Mouse (Mus musculus) thymus, postnatal 36 days (tissue): ENCODE results near the gene Rdh9.
"Not testable (repeated sequence)": the region's sequence is repeated elsewhere in the genome, so short reads cannot be mapped to it uniquely, and the experiment has no call there.

Experiments used
- DNase-seq, 2 experiments: peaks; one replicate each; pipeline ENCODE4 v3.0.0; 2022; ENCODE audit warnings: mixed read lengths in 2 of 2

The Rdh9 gene

DNA sequence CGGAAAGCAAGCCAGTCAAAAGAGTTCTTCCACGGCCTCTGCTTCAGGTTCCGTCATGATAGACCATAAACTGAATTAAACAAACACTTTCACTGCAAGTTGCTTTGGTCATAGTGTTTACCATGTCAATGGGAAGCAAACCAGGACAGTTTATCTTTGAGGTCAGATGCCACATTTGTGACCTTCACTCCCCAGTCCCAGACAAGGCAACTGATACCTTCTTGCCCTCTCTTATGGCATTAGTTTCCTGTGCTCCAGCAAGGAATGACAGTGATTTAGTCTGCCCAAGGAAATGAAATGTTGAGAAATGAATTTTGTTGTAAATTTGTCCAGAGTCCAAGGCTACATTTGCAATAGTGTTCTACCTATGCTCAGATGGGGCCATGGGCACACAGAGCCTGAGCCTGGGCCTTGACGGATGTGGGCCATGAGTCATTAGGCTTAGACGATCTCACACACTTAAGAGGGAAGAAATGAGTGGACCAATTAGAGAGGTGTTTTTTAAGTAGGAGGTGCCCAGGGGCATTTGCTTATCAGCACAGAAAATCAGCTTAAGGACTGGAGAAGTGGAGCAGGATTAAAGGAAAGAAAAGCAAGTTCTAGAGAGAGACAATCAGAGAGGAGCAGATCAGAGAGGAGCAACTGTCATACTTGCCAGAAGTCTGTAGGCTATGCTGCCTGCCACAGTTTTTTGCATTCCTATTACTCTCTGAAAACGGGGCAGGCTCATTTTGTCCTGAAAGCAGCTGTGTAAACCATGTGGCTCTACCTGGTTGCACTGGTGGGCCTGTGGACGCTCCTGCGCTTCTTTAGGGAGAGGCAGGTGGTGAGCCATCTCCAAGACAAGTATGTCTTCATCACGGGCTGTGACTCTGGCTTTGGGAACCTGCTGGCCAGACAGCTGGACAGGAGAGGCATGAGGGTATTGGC, 16.7 kb upstream of the Rdh9 start, which contains the start of the genes Rdh1 and Rdh16f1:
Gene Rdh1, plus strand, starts transcription at position 541 of the 930 bp plus-strand sequence.
Gene Rdh16f1, plus strand, starts transcription at position 607 of the 930 bp plus-strand sequence.
- no peak for DNase-seq

DNA sequence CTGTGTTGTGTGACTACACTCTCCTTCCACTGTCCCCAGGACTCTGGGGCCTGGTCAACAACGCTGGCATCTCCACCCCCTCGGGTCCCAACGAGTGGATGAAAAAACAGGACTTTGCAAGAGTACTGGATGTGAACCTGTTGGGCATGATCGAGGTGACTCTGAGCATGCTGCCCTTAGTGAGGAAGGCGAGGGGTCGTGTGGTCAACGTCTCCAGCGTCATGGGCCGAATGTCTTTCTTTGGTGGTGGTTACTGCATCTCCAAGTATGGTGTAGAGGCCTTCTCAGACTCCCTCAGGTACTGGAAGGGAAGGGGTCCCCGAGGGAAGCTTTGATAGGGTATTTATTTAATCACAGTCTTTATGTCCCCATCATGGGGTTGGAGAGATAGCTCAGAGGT, 13.3 kb upstream of the Rdh9 start:
- DNase-seq, result not testable (repeated sequence)

DNA sequence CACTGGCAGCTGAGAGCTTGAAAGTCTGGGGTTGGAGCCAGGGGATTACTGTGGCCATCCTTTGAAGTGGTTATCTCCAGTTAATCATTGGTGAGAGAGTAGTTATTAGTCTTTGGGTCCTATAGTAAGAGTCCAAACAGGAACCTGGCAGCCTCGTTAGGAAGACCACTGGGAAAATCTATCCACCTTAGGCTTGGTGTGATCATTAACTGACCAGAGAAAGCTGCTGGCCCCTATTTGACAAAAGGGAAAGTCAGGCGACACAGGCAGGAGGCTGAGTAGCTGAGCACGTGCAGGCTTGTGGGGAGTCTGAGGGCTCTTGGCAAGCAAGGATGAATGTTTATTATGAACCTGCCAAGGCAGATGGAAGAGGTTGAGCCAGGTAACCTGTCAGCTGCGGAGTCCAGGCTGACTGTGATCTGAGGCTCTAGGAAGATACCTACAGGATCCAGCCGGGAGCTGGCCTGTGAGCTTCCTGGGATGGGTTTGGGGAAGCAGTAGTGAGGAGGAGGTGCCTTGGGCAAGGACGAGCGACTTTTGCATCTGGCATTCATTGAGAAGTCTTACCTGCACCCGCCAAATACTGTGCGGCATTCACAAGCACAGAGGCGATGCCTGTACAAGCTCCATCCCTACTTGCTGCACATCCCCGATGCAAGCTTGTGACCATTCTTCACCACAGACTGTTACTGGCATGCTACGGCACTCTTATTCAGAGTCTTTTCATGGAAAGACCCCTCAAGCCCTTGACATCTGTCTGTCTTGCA, 12.1 kb upstream of the Rdh9 start:
- DNase-seq, result no peak

DNA sequence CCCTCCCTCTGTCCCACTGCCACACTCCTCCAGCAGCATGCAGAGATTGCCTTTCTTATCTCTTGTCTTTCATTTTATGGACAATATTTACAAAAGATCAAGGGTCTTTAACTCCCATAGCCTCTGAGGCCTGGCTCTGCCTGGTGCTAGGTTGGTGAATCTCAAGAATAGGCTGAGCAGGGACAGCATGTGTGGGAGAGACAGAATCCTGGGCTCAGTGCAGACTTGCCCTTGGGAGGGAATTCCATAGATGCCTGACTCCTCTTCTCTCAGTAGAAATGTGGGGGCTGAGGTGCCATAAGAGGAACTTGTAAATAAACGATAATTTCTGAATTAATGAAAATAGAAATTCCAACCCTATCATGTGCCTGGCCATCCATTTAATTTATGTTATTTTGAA, 9.6 kb upstream of the Rdh9 start:
- DNase-seq, result no peak

DNA sequence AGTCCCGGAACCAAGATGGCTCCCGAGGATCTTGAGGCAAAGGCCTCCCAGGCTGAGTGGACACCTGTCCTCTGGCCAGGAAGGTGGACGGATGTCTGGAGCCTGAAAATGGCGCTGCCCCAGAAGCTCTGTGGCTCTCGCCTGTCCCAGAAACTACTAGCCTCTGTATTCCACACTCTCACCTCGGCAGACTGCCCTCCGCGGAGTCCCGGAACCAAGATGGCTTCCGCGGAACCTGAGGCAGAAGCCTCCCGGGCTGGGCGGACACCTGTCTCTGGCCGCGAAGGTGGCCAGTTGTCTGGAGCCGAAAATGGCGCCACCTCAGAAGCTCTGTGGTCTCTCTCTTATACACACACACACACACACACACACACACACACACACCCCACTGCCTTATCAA, 6.1 kb downstream of the Rdh9 start:
- DNase-seq, result not testable (repeated sequence)

DNA sequence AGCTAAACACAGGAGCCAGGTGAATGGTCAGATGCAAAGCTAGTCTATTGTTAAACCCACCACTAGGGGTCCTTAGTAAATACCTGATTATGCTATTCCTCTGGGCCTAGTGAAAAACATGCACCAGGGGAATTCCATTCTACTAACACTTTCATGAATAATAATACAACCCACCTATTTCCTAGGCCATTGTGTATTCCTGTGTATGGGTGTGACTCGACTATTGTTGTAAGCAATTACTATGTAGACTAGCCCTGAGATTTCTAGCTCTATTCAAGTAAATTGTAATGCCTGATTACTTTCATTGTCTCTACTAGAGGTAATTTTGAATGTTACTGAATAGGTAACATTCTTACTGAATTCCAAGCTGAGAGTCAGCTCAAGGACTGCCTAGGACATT, 9.2 kb downstream of the Rdh9 start:
- DNase-seq, result not testable (repeated sequence)

DNA sequence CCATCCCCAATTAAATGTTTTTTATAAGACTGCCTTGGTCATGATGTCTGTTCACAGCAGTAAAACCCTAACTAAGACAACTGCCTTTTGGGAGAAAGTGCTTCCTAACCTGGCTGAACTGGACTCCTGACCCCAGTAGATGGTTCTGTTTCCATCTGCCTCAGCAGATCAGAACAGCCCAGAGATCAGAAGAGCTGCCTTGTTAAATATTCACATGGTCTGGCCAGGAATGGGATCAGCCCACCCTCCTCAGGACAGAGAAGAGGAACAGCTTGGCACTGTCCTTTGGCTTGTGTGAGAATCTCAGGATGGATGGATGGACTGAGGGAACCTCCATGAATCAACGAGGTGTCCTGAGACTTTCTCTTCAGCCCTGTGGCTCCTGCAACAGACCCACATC, 23.1 kb downstream of the Rdh9 start:
- no peak for DNase-seq

DNA sequence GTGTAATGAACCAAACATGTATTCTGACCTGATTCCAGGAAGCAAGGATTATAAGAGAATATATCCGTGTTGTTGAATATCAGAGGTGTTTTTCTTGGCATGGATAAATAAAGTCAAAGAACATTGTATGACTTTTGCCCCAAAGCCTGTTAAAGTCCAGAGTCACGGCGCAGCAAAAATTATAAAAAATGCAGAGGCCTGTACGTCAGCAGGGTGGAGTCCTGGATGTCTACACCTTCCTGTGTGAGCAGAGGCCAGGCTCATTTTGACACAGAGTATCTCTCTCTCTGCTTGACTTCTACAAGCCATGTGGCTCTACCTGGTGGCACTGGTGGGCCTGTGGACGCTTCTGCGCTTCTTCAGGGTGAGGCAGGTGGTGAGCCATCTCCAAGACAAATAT, 24.7 kb downstream of the Rdh9 start, which contains the start of gene Rdh16:
Gene Rdh16, plus strand, starts transcription at position 262 of the 400 bp plus-strand sequence.
- DNase-seq, result no peak

DNA sequence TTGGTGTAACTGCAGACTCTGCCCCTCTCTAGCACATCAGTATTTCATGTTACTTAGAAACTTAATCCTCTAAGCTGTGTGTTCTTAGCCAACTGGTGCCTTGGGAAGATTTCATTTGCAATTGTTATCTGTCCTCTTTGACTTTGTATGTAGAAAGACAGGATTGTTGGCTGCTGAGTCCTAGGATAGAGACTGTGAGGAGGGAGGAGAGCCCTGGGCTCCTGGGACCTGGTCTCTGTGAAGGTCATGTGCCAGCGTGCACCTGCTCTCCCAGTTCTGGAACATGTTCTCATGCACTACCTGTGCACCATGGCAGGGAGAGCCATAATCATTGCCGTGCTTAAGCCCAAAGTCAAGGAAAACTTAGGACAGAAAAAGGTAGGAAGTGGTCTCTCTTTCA, 25.4 kb downstream of the Rdh9 start:
- no peak for DNase-seq

DNA sequence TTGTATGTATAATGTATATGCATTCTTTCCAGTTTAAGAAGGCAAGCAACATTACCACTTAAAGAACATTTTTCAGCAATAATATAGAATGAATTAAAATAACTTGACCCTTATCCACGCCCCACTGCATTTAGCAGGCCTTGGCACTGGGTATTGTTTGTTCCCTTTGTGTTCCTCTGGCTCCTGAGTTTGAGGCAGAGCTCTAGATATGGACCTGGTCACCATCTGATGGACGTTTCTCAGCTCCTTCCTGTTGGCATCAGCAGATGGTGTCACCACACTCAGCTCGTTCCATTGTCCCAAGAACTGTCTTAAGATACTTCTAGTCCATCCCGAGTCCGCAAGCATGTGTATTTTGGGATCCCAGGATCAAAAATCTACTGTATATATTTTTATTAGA, 26.1 kb downstream of the Rdh9 start:
- DNase-seq, result no peak

DNA sequence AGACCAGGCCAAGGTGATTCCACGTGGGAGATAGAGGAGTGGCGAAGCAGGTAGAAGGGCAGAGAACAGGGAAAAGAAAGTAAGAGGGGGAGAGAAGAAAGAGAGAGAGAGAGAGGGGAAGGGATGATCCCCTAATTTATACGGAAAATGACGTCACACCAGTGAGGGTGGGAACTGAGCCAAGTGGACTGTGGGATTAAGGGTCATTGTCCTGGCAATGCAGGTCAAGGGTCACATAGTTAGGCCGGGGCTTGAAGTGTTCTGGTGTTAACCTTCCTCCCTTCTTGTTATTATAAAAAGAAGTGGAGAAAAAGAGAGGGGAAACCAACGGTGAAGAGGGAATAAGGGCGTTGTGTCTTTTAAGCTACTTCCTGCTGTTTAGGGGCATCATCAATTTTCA, 28.2 kb downstream of the Rdh9 start:
- DNase-seq, result no peak

DNA sequence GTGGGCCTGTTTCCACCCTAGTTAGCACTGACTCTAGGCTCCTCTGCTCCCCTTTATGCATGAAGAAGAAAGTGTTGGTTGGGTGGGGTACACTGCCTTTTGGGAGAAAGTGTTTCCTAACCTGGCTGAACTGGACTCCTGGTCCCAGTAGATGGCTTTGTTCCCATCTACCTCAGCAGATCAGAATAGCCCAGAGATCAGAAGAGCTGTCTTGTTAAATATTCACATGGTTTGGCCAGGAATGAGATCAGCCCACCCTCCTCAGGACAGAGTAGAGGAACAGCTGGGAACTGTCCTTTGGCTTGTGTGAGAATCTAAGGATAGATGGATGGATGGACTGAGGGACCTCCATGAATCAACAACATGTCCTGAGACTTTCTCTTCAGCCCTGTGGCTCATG, 39.7 kb downstream of the Rdh9 start:
- no peak for DNase-seq

DNA sequence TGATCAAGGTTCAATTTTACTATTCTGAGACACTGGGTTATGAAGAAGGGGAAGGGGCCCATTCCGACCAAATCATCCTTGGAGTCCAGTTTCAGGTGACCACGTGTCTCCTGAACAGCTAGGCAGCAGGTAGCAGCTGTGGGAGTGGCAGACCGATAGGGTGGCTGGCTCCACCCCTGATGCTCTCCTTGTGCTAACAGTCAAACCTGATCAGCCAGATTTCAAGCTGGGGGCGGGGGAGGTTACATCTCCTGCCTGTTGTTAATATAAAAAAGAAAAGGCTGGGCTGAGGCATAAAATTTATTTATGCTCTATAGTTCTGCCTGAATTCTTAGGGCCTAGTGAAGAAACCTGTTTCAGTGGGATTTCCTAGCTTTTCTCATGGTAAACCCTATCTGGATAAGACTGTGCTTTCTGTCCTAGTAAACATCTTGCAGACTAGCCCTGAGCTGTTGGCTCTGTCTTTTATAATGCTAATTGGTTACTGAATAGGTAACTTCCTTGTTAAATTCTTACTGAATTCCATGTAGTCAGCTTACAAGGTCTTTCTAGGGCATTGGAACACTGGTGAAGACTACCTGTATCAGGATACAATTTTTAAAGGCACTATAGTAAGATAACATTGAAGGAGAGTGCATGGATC, 41.2 kb downstream of the Rdh9 start:
- not testable (repeated sequence) for DNase-seq

DNA sequence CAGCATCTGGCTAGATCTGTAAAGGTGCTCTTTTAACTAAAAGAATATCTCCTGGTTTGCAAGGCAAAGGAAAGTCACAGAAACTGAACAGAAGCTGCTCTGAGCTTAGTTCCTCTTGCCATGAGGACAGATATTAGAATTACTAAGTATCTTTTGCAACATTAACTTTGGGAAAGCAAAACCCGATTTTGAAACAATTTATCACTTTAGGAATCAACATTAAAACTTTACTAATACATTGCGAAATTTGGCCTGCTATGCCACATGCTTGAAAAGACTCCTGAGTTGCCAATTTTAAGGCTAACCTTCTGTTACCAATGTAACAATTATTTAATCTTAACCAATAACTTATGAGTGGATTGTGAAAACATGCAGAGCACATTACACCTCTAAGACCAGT, 45.6 kb downstream of the Rdh9 start:
- DNase-seq, result not testable (repeated sequence)

DNA sequence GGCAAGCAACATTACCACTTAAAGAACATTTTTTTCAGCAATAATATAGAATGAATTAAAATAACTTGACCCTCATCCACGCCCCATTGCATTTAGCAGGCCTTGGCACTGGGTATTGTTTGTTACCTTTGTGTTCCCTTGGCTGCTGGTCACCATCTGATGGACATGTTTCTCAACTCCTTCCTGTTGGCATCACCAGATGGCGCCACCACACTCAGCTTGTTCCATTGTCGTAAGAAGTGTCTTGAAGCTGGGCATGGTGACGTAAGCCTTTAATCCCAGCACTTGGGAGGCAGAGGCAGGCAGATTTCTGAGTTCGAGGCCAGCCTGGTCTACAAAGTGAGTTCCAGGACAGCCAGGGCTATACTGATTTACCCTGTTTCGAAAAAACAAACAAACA, 49.2 kb downstream of the Rdh9 start:
- no peak for DNase-seq

DNA sequence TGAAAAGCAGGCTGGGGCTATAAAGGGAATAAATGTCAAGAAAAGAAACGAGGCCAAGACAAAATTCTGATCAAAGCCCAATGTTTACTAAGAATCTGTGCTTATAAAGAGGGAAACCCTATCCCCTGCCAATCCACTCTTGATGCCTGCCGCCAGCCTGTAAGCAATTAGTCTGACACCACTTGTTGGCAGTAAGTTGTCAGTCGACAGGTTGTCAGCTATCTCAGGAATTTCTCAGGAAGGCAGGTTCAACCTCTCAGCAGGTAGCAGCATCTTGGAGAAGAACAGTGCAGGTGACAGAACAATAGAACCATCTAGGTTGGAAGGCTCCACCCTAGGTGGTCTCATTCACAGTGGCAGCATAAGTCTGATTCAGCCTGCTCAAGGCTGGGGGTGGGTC, 52.9 kb downstream of the Rdh9 start:
- no peak for DNase-seq

DNA sequence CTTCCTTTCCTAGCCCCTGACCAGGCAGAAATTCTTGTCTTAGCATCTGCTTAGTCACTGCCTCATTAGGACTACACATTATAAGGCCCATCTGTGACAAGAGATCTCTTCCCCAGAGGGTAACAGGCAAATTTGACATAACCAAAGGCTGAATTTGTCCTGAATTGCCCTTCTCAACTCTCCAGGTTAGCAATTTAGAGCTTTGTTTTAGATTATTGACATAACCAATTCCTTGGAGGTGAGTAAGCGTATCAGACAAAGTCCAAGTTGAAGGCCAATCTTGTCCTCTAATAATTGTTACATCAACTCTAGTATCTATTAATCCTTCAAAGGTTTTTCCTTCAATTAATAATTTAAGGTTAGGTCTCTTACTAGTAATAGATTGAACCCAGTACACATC, 58.0 kb downstream of the Rdh9 start:
- DNase-seq, result not testable (repeated sequence)

DNA sequence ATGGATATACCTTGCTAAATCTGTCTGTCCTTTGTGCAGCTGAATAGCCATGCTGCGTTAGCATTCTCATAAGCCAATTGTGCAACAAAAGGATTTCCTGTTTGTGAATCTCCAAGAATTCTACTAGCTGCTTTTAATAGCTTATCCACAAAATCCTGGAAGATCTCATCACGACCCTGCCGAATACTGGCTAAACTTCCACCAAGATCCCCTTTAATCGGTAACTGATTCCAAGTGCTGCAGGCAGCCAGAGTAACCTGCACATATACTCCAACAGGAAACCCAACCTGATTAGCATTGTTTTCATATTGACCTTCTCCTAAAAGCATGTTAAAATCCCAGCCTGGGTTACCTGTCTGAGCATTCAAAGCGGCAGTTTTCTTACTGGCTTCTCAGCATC, 59.1 kb downstream of the Rdh9 start:
- no peak for DNase-seq

DNA sequence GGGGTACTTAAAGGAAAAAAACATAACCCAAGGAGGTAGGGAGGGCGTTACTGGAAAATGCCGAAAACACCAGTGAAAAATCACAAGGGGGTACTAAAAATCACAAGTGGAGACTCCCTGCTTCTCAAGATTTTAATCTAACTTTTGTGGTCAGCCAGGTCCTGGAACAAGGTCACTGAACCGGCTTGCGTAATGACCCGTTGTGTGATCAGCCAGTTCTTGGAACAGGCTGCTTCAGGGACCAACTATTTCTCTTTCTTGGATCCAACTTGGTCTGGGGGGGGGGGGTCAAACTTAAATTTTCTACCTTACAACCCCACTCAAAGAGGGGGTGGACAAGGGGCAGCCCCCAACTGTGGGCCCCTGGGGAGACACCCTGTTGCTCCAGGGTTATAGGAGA, 61.6 kb downstream of the Rdh9 start:
- DNase-seq, result not testable (repeated sequence)

DNA sequence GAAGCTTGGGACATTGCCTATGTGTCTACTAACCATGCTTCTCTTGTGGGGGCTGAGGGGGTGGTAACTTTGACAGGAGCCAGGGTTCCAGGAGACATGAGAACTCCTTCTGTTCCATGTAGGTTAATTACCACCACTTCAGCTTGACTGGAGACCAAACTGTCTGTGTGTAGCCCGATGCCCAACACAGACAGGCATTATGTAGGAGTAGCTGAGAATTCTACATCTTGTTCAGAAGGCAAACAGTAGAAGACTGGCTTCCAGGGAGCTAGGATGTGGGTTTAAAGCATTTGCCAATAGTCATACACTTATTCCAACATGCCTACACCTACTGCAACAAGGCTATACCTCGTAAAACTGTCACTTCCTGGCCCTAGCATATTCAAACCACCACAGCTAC, 62.4 kb downstream of the Rdh9 start:
- DNase-seq, result no peak

DNA sequence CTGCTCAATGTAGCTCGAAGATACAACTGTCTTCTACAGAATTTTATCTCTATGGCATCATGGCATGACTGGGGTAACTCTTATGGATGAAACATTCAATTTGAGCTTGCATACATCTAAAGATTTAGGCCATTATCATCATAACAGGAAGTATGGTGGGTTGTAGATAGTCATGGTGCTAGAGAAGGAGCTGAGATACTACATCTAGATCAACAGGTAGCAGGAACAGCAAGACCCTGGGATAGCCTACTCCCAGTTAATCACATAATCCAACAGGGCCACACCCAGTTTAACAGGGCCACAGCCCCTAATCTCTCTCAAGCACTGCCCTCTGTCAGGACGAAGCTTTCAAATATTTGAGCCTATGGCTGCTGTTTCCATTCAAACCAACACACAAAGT, 64.6 kb downstream of the Rdh9 start:
- no peak for DNase-seq
